Mouse (Mus musculus): Measurements from ENCODE around the gene Grap. TPM values are rescaled to one million over a fixed set of nuclear protein-coding genes. Genes with fewer than 3 reads are reported as not detected.

Gene Grap
- polyA plus RNA-seq, 1 experiment from 2014 or later, result 4.9 TPM

DNA sequence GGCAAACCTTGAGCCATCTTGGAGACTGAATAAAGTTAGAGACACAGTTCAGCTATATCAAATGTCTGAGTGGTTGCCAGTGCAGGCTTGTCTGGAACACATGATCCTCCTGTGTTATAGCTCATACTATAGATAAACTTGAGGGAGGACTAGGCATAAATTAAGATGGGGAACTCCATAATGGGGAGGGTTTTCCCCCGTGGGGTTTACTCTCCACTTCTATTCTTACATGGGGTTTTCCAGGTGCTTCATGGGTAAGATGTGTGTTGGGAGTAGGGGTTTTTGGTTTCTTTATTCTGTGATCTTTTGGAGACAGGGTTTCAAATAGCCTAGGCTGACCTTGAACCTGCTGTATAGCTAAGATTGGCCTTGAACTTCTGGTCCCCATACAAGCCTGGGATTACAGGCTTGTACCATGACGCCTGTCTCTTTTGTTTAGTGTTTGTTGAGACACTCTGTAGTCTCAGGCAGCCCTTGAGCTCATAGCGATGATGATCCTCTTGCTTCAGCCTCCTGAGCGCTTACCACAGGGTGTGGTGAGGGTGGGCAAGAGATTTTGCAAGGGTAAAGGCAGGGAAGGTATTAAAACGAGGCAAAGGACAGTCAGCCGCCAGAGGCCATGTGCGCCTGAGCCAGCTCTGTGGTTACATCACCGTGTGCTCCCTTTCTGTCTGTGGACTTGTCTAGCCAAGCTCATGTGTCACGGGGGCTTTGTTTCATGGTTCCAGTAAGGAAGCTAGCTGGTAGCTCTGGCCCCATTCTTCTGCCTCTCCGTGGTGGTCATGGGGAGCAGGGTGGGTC is 5.8 kb upstream of the Grap start:
- no peak overlapping the region for H3K27ac ChIP-seq (replicated peaks)
- no peak for DNase-seq (ENCODE audit: low spot score)
- no peak overlapping the region for H3K4me3 ChIP-seq (ENCODE audit: low read depth, low read length)
- no peak overlapping the region for H3K9ac ChIP-seq (ENCODE audit: low read length)
- 61% methylated on average over 10 of the region's 10 CpGs for WGBS
- TF ChIP-seq EP300 (optimal IDR thresholded peaks at IDR 0.05) (no peak), CTCF (IDR thresholded peaks at IDR 0.05; ENCODE audit: low read depth) (no peak)
- no peaks in the 10 kb centered on the region for H3K27me3 ChIP-seq (ENCODE audit: control insufficient read depth, insufficient read depth, low read length)
- no peaks in the 10 kb centered on the region for H3K9me3 ChIP-seq (ENCODE audit: control insufficient read depth, low read length)
- H3K36me3 ChIP-seq (ENCODE audit: control insufficient read depth, insufficient read depth, low read length), result no peaks in the 10 kb centered on the region
- no peak for ATAC-seq (ENCODE audit: low FRiP score, low TSS enrichment)
- H3K4me1 ChIP-seq (replicated peaks; ENCODE audit: control insufficient read depth, insufficient read depth), result peaks cover 3% of the 10 kb centered on the region; the same call in 1 of the 2 replicates
- no peak overlapping the region for H3K4me2 ChIP-seq (replicated peaks; ENCODE audit: low read depth)

DNA sequence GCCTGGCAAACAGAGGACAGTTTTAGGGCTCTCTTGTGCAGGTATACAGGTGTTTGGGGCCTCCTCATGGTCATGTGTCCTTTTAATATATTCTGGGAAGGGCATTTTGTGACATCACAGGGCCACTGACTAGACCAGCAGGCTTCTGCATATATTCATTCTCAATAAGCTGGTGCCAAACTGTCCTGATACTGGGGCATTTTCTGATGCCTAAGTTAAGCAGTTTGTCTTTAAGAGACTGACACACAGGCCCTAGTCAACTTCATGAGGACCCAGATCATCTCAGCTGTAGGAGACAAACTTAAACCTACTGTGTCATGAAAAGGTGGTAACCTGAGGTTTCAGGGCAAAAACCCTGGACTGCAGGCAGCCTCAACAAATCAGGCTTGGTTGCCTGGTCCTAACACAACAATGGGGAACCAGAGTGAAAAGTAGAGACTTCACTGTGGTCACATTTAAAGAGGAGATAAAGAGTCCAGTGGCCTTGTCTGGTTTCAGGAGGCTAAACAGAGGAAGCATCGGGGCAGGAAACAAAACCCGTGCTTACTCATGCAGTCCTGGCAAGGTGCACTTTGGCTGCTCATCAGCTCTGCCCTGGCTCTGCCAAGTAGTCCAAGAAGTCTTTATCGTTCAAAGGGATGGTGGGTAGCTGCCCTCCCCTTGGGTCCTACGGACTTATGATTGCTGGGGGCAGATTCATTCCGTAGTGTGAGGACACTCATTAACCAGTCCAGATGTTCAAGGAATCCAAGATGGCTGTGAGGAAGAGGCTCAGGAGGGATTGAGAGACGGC is 4.9 kb upstream of the Grap start:
- no peak overlapping the region for H3K9ac ChIP-seq (ENCODE audit: low read length)
- no peak overlapping the region for H3K27ac ChIP-seq (replicated peaks)
- H3K9me3 ChIP-seq (ENCODE audit: control insufficient read depth, low read length), result no peaks in the 10 kb centered on the region
- H3K27me3 ChIP-seq (ENCODE audit: control insufficient read depth, insufficient read depth, low read length), result no peaks in the 10 kb centered on the region
- TF ChIP-seq CTCF (IDR thresholded peaks at IDR 0.05; ENCODE audit: low read depth), result no peak
- H3K4me3 ChIP-seq (ENCODE audit: low read depth, low read length), result no peak overlapping the region
- DNase-seq (ENCODE audit: low spot score) (no peak), ATAC-seq (ENCODE audit: low FRiP score, low TSS enrichment) (no peak)
- H3K4me2 ChIP-seq (replicated peaks; ENCODE audit: low read depth), result no peak overlapping the region
- peaks cover 3% of the 10 kb centered on the region; the same call in 1 of the 2 replicates for H3K4me1 ChIP-seq (replicated peaks; ENCODE audit: control insufficient read depth, insufficient read depth)
- no peaks in the 10 kb centered on the region for H3K36me3 ChIP-seq (ENCODE audit: control insufficient read depth, insufficient read depth, low read length)
- WGBS, result 66% methylated on average over 6 of the region's 6 CpGs

DNA sequence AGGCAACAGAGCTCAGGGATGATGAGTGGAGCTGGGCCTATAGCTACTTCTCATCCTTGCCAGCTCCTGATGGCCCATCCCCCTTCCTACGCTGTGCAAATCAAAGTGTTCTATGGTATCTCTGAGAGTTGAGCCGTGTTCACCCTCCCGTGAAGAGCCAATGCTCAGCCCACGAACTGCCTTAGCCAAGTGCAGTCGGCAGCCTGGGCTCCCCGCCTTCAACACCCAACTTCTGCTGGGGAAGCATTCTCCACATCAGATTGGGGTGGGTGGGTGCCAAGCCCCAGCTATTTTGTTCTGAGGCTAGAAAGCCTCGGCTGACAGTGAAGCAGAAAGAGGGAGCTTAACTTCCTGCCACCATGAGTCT is 4.3 kb upstream of the Grap start:
- no peak overlapping the region for H3K9ac ChIP-seq (ENCODE audit: low read length)
- H3K4me1 ChIP-seq (replicated peaks; ENCODE audit: control insufficient read depth, insufficient read depth), result peaks cover under 1% of the 10 kb centered on the region; the same call in 1 of the 2 replicates
- no peak for TF ChIP-seq CTCF (IDR thresholded peaks at IDR 0.05; ENCODE audit: low read depth)
- no peak for TF ChIP-seq EP300 (optimal IDR thresholded peaks at IDR 0.05)
- no peaks in the 10 kb centered on the region for H3K9me3 ChIP-seq (ENCODE audit: control insufficient read depth, low read length)
- DNase-seq (ENCODE audit: low spot score) (no peak), ATAC-seq (ENCODE audit: low FRiP score, low TSS enrichment) (no peak)
- H3K4me2 ChIP-seq (replicated peaks; ENCODE audit: low read depth), result no peak overlapping the region
- H3K4me3 ChIP-seq (ENCODE audit: low read depth, low read length), result no peak overlapping the region
- WGBS, result 78% methylated on average over 7 of the region's 7 CpGs
- no peaks in the 10 kb centered on the region for H3K36me3 ChIP-seq (ENCODE audit: control insufficient read depth, insufficient read depth, low read length)
- no peak overlapping the region for H3K27ac ChIP-seq (replicated peaks)
- H3K27me3 ChIP-seq (ENCODE audit: control insufficient read depth, insufficient read depth, low read length), result no peaks in the 10 kb centered on the region

DNA sequence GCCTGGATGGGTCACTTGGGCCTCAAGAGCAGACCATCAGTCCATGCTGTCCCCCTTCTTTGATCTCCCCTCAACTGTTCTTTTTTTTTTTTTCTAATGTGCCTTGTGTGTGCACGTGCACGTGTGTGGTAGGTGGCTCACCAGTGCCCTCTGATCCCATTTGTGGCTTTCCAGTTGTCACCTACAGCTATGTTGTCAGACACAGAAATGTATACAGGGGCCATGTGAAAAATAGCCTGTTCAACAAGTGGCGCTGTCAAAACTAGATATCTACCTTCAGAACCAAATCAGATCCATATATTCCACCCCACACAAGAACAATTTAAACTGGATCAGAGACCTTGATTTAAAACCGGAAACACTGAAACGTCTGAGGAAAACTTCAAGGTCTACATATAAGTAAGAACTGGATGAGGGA is 3.9 kb upstream of the Grap start:
- H3K9ac ChIP-seq (ENCODE audit: low read length), result no peak overlapping the region
- WGBS, result 86% methylated on average over 5 of the region's 5 CpGs
- no peaks in the 10 kb centered on the region for H3K9me3 ChIP-seq (ENCODE audit: control insufficient read depth, low read length)
- H3K4me3 ChIP-seq (ENCODE audit: low read depth, low read length), result no peak overlapping the region
- H3K4me2 ChIP-seq (replicated peaks; ENCODE audit: low read depth), result no peak overlapping the region
- H3K4me1 ChIP-seq (replicated peaks; ENCODE audit: control insufficient read depth, insufficient read depth), result no peaks in the 10 kb centered on the region
- no peaks in the 10 kb centered on the region for H3K36me3 ChIP-seq (ENCODE audit: control insufficient read depth, insufficient read depth, low read length)
- no peak for TF ChIP-seq CTCF (IDR thresholded peaks at IDR 0.05; ENCODE audit: low read depth)
- no peak for TF ChIP-seq EP300 (optimal IDR thresholded peaks at IDR 0.05)
- ATAC-seq (ENCODE audit: low FRiP score, low TSS enrichment) (no peak), DNase-seq (ENCODE audit: low spot score) (no peak)
- H3K27ac ChIP-seq (replicated peaks), result no peak overlapping the region
- H3K27me3 ChIP-seq (ENCODE audit: control insufficient read depth, insufficient read depth, low read length), result no peaks in the 10 kb centered on the region

DNA sequence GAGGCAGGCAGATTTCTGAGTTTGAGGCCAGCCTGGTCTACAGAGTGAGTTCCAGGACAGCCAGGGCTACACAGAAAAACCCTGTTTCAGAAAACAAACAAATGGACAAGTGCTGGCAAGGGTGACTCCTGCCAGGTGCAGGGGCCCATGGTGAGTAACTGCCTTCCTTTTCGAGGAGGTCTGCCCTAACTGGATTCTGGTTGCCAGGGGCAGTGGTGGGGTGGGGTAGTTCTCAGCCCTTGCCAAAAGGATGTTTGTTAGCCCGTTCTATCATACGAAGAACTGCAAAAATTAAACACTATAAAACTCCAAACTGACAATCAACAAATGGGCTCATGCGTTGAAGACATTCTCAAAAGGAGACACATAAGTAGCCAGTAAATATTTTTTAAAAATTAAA is 3.4 kb upstream of the Grap start:
- H3K9me3 ChIP-seq (ENCODE audit: control insufficient read depth, low read length), result no peaks in the 10 kb centered on the region
- no peak for TF ChIP-seq EP300 (optimal IDR thresholded peaks at IDR 0.05)
- no peak for TF ChIP-seq CTCF (IDR thresholded peaks at IDR 0.05; ENCODE audit: low read depth)
- H3K9ac ChIP-seq (ENCODE audit: low read length), result no peak overlapping the region
- H3K27me3 ChIP-seq (ENCODE audit: control insufficient read depth, insufficient read depth, low read length), result no peaks in the 10 kb centered on the region
- no peaks in the 10 kb centered on the region for H3K4me1 ChIP-seq (replicated peaks; ENCODE audit: control insufficient read depth, insufficient read depth)
- no peak overlapping the region for H3K4me3 ChIP-seq (ENCODE audit: low read depth, low read length)
- no peak overlapping the region for H3K27ac ChIP-seq (replicated peaks)
- 60% methylated on average over 4 of the region's 4 CpGs for WGBS
- no peak for ATAC-seq (ENCODE audit: low FRiP score, low TSS enrichment)
- no peak overlapping the region for H3K4me2 ChIP-seq (replicated peaks; ENCODE audit: low read depth)
- DNase-seq (ENCODE audit: low spot score), result no peak
- H3K36me3 ChIP-seq (ENCODE audit: control insufficient read depth, insufficient read depth, low read length), result no peaks in the 10 kb centered on the region
